Mouse (Mus musculus): ENCODE results near the gene Exoc6. TPM values are rescaled to one million over a fixed set of nuclear protein-coding genes. Genes with fewer than 3 reads are reported as not detected.

The Exoc6 gene
- total and polyA plus RNA-seq, 3 experiments = 13.8 to 34.2 (median 29.8) TPM

DNA sequence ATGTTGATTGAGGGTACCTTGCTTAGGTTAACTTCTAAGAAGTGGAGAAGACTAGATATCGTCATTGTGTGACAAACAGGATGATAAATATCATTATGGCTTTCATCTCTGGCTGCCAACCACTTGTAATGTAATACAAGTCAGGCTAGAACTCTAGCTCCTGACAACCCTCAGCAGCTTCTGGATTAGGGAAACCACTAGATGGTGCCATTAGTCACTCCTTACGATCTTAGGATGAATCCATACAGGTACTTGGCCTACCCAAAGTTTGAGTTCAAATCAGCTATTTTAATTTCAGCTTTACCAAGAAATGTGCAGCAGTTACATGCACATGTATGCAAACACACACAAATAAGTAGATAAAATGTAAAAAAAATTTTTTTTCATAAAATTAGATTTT lies 97.8 kb downstream of the Exoc6 start:
- no peak overlapping the region for H3K4me3 ChIP-seq
- no peak for DNase-seq
- no peaks in the 10 kb centered on the region for H3K36me3 ChIP-seq (ENCODE audit: control insufficient read depth, insufficient read depth, low read length)
- TF ChIP-seq POLR2A (IDR thresholded peaks at IDR 0.05; ENCODE audit: insufficient read depth, low read depth, low read length) (no peak), CTCF (IDR thresholded peaks at IDR 0.05) (peak; percentile 38)
- H3K4me1 ChIP-seq (ENCODE audit: control insufficient read depth, insufficient read depth, low read length) = no peaks in the 10 kb centered on the region
- intact Hi-C loops (cut with DNase I) = no loop called here
- H3K9ac ChIP-seq (ENCODE audit: low read depth, low read length) = no peak overlapping the region
- 53% methylated on average over 2 of the region's 2 CpGs for WGBS
- H3K27me3 ChIP-seq (ENCODE audit: control insufficient read depth, insufficient read depth, low read length) = no peaks in the 10 kb centered on the region
- no peaks in the 10 kb centered on the region for H3K79me2 ChIP-seq (replicated peaks; ENCODE audit: control insufficient read depth, insufficient read depth, low read length)
- H3K27ac ChIP-seq = no peak overlapping the region

DNA sequence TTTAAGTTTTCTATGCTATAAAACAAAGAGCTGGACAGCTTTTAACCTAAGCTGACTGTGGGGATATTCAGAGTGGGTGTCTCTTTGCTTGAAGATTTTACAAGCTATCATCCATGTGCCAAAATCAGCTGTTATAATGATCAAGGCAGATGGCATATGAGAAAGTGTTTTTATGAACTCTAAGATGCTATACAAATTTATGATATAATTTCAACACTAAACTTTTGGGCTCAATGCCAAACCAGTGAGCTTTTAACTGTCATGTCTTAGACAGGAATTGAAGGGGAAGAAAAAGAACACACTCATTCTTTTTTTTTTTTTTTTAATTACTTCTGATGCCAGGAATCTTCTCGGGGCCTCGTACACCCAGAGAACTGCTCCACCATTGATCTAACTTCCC lies 100.3 kb downstream of the Exoc6 start:
- Histone ChIP-seq H3K27ac (no peak overlapping the region), H3K4me1 (ENCODE audit: control insufficient read depth, insufficient read depth, low read length) (no peaks in the 10 kb centered on the region), H3K9ac (ENCODE audit: low read depth, low read length) (no peak overlapping the region), H3K36me3 (ENCODE audit: control insufficient read depth, insufficient read depth, low read length) (no peaks in the 10 kb centered on the region), H3K27me3 (ENCODE audit: control insufficient read depth, insufficient read depth, low read length) (no peaks in the 10 kb centered on the region), H3K4me3 (no peak overlapping the region), H3K79me2 (replicated peaks; ENCODE audit: control insufficient read depth, insufficient read depth, low read length) (no peaks in the 10 kb centered on the region)
- intact Hi-C loops (cut with DNase I) = no loop called here
- TF ChIP-seq CTCF (IDR thresholded peaks at IDR 0.05) (no peak), POLR2A (IDR thresholded peaks at IDR 0.05; ENCODE audit: insufficient read depth, low read depth, low read length) (no peak), EP300 (IDR thresholded peaks at IDR 0.05; ENCODE audit: insufficient read depth, low read depth, low read length) (no peak)
- WGBS = 41% methylated on average over 2 of the region's 2 CpGs
- no peak for DNase-seq

GRCm38 (mm10) chr19:37654012-37654411 lies 103.8 kb downstream of the Exoc6 start:
- intact Hi-C loops (cut with DNase I) = no loop called here
- TF ChIP-seq EP300 (IDR thresholded peaks at IDR 0.05; ENCODE audit: insufficient read depth, low read depth, low read length) (no peak), CTCF (IDR thresholded peaks at IDR 0.05) (no peak), POLR2A (IDR thresholded peaks at IDR 0.05; ENCODE audit: insufficient read depth, low read depth, low read length) (no peak)
- 60% methylated on average over 5 of the region's 5 CpGs for WGBS
- Histone ChIP-seq H3K4me3 (no peak overlapping the region), H3K79me2 (replicated peaks; ENCODE audit: control insufficient read depth, insufficient read depth, low read length) (no peaks in the 10 kb centered on the region), H3K27ac (no peak overlapping the region), H3K36me3 (ENCODE audit: control insufficient read depth, insufficient read depth, low read length) (no peaks in the 10 kb centered on the region), H3K9ac (ENCODE audit: low read depth, low read length) (no peak overlapping the region), H3K4me1 (ENCODE audit: control insufficient read depth, insufficient read depth, low read length) (no peaks in the 10 kb centered on the region), H3K27me3 (ENCODE audit: control insufficient read depth, insufficient read depth, low read length) (no peaks in the 10 kb centered on the region)
- DNase-seq = no peak

- no peaks in the 10 kb centered on the region for H3K36me3 ChIP-seq (ENCODE audit: control insufficient read depth, insufficient read depth, low read length)
- DNase-seq = no peak
- no peaks in the 10 kb centered on the region for H3K27me3 ChIP-seq (ENCODE audit: control insufficient read depth, insufficient read depth, low read length)
- no peak for TF ChIP-seq POLR2A (IDR thresholded peaks at IDR 0.05; ENCODE audit: insufficient read depth, low read depth, low read length)
- no peak for TF ChIP-seq CTCF (IDR thresholded peaks at IDR 0.05)
- TF ChIP-seq EP300 (IDR thresholded peaks at IDR 0.05; ENCODE audit: insufficient read depth, low read depth, low read length) = no peak
- H3K9ac ChIP-seq (ENCODE audit: low read depth, low read length) = no peak overlapping the region
- H3K27ac ChIP-seq = no peak overlapping the region
- H3K4me3 ChIP-seq = no peak overlapping the region
- 39% methylated on average over 9 of the region's 9 CpGs for WGBS
- no peaks in the 10 kb centered on the region for H3K4me1 ChIP-seq (ENCODE audit: control insufficient read depth, insufficient read depth, low read length)
- intact Hi-C loops (cut with DNase I) = no loop called here
- H3K79me2 ChIP-seq (replicated peaks; ENCODE audit: control insufficient read depth, insufficient read depth, low read length) = no peaks in the 10 kb centered on the region
Measured at GRCm38 (mm10) chr19:37656441-37656840, 106.2 kb downstream of the Exoc6 start.

DNA sequence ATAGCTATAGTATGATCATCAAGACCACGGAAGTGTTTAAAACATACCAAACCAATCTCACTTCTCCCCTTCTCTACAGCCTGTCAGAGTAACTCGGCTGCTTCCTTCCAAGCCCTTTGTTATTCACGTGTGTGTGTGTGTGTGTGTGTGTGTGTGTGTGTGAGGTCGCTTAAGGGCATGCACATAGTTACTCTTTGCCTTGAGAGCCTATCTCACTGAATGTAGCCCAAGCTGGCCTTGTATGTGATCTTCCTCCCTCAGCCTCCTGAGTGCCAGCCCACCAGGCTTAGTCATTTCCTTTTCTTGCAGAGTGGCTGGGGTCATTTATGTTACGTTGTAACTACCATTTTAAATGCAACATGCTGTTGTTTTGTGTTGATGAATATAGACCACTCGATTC lies 115.0 kb downstream of the Exoc6 start:
- H3K27me3 ChIP-seq (ENCODE audit: control insufficient read depth, insufficient read depth, low read length) = no peaks in the 10 kb centered on the region
- intact Hi-C loops (cut with DNase I) = no loop called here
- no peak for DNase-seq
- TF ChIP-seq CTCF (IDR thresholded peaks at IDR 0.05) = no peak
- TF ChIP-seq EP300 (IDR thresholded peaks at IDR 0.05; ENCODE audit: insufficient read depth, low read depth, low read length) = no peak
- no peak for TF ChIP-seq POLR2A (IDR thresholded peaks at IDR 0.05; ENCODE audit: insufficient read depth, low read depth, low read length)
- no peak overlapping the region for H3K27ac ChIP-seq
- WGBS = 68% methylated on average over 6 of the region's 6 CpGs
- H3K4me1 ChIP-seq (ENCODE audit: control insufficient read depth, insufficient read depth, low read length) = no peaks in the 10 kb centered on the region; the same call in 1 of the 2 replicates
- no peaks in the 10 kb centered on the region for H3K79me2 ChIP-seq (replicated peaks; ENCODE audit: control insufficient read depth, insufficient read depth, low read length)
- H3K9ac ChIP-seq (ENCODE audit: low read depth, low read length) = no peak overlapping the region
- no peak overlapping the region for H3K4me3 ChIP-seq
- H3K36me3 ChIP-seq (ENCODE audit: control insufficient read depth, insufficient read depth, low read length) = no peaks in the 10 kb centered on the region

DNA sequence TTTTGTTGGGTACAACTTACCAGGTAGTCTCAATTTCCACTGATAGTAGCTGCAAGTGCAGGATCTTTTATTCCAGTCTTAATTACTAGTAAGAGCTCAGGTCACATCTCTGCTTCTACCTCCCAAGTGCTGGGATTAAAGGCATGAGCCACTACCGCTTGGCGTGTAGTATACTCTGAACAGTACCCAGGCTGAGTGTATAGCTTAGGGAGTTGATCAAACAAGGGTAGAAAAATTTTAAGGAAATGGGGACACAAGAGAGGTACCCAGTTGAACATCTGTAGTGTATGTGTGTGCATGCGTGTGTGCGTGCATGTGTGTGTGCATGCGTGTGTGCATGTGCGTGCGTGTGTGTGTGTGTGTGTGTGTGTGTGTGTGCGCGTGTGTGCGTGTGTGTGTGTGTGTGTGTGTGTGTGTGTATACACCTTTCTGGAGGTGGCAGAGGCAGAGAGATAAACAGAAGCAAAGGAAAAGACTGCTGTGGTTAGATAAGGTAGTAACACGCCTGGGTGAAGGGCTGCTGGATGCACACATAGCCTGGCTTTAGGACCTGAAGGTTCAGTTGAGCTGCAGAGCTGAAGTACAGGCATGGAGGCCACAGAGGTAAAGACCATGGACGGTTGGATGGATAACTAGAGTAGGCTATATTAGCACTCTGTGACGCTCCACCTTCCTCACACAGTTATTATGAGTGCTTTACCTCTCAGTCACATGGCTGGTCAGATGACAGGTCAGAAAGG lies 117.8 kb downstream of the Exoc6 start:
- no peaks in the 10 kb centered on the region for H3K36me3 ChIP-seq (ENCODE audit: control insufficient read depth, insufficient read depth, low read length)
- WGBS = 82% methylated on average over 13 of the region's 13 CpGs
- no peak overlapping the region for H3K4me3 ChIP-seq
- H3K9ac ChIP-seq (ENCODE audit: low read depth, low read length) = no peak overlapping the region
- no peaks in the 10 kb centered on the region for H3K27me3 ChIP-seq (ENCODE audit: control insufficient read depth, insufficient read depth, low read length)
- TF ChIP-seq POLR2A (IDR thresholded peaks at IDR 0.05; ENCODE audit: insufficient read depth, low read depth, low read length) (no peak), EP300 (IDR thresholded peaks at IDR 0.05; ENCODE audit: insufficient read depth, low read depth, low read length) (no peak), CTCF (IDR thresholded peaks at IDR 0.05) (no peak)
- no peak overlapping the region for H3K27ac ChIP-seq
- no peak for DNase-seq
- no peaks in the 10 kb centered on the region for H3K79me2 ChIP-seq (replicated peaks; ENCODE audit: control insufficient read depth, insufficient read depth, low read length)
- intact Hi-C loops (cut with DNase I) = no loop called here
- H3K4me1 ChIP-seq (ENCODE audit: control insufficient read depth, insufficient read depth, low read length) = no peaks in the 10 kb centered on the region
